Mouse (Mus musculus): Measurements from ENCODE around the gene Top2a. TPM values are rescaled to one million over a fixed set of nuclear protein-coding genes. Genes with fewer than 3 reads are reported as not detected.

Top2a gene
- 446 and 476 TPM in 2 replicates for polyA plus RNA-seq (2014; fragmentation: Nextera tagmentation; extraction: Ambion mirVana)

GRCm38 (mm10) chr11:99023500-99024467 is at the start of gene Top2a:
Top2a (minus strand) TSS chr11:99024189.
- Histone ChIP-seq H3K9ac (ENCODE audit: low read length) (peak within 1 kb of the TSS; percentile 97), H3K27ac (ENCODE audit: low read depth, low read length) (peak within 1 kb of the TSS; percentile 71; the same call in 1 of the 2 replicates), H3K4me2 (ENCODE audit: low read depth, low read length, severe bottlenecking) (peak within 1 kb of the TSS; percentile 64), H3K36me3 (ENCODE audit: control insufficient read depth, insufficient read depth, low read length) (peaks cover 11% of the 10 kb centered on the region), H3K9me3 (ENCODE audit: control insufficient read depth, low read length) (no peaks in the 10 kb centered on the region), H3K4me3 (ENCODE audit: low read depth, low read length) (peak within 1 kb of the TSS; percentile 88), H3K4me1 (replicated peaks; ENCODE audit: control insufficient read depth, insufficient read depth, low read length) (no peaks in the 10 kb centered on the region), H3K27me3 (ENCODE audit: control insufficient read depth, insufficient read depth, low read length) (no peaks in the 10 kb centered on the region)
- ATAC-seq (replicated peaks; ENCODE audit: low FRiP score) (peak; percentile 94), DNase-seq (ENCODE audit: low spot score) (peak; percentile 93)
- under 1% methylated on average over 54 of the region's 54 CpGs for WGBS

- no peak overlapping the region for H3K4me2 ChIP-seq (ENCODE audit: low read depth, low read length, severe bottlenecking)
- WGBS = 72% methylated on average over 5 of the region's 5 CpGs
- DNase-seq (ENCODE audit: low spot score) (no peak), ATAC-seq (replicated peaks; ENCODE audit: low FRiP score) (no peak)
- no peak overlapping the region for H3K9ac ChIP-seq (ENCODE audit: low read length)
- H3K4me1 ChIP-seq (replicated peaks; ENCODE audit: control insufficient read depth, insufficient read depth, low read length) = no peaks in the 10 kb centered on the region; the same call in 1 of the 2 replicates
- no peaks in the 10 kb centered on the region for H3K9me3 ChIP-seq (ENCODE audit: control insufficient read depth, low read length)
- H3K27me3 ChIP-seq (ENCODE audit: control insufficient read depth, insufficient read depth, low read length) = no peaks in the 10 kb centered on the region
- H3K36me3 ChIP-seq (ENCODE audit: control insufficient read depth, insufficient read depth, low read length) = no peaks in the 10 kb centered on the region
- no peak overlapping the region for H3K27ac ChIP-seq (ENCODE audit: low read depth, low read length)
- H3K4me3 ChIP-seq (ENCODE audit: low read depth, low read length) = no peak overlapping the region
Measured at GRCm38 (mm10) chr11:99073781-99074180, 49.8 kb upstream of the Top2a start.

GRCm38 (mm10) chr11:99071866-99072265 is 47.9 kb upstream of the Top2a start:
- Histone ChIP-seq H3K9me3 (ENCODE audit: control insufficient read depth, low read length) (no peaks in the 10 kb centered on the region), H3K4me3 (ENCODE audit: low read depth, low read length) (no peak overlapping the region), H3K9ac (ENCODE audit: low read length) (no peak overlapping the region), H3K27me3 (ENCODE audit: control insufficient read depth, insufficient read depth, low read length) (no peaks in the 10 kb centered on the region), H3K36me3 (ENCODE audit: control insufficient read depth, insufficient read depth, low read length) (no peaks in the 10 kb centered on the region), H3K27ac (ENCODE audit: low read depth, low read length) (no peak overlapping the region), H3K4me1 (replicated peaks; ENCODE audit: control insufficient read depth, insufficient read depth, low read length) (no peaks in the 10 kb centered on the region; the same call in 1 of the 2 replicates), H3K4me2 (ENCODE audit: low read depth, low read length, severe bottlenecking) (no peak overlapping the region)
- 56% methylated on average over 6 of the region's 6 CpGs for WGBS
- ATAC-seq (replicated peaks; ENCODE audit: low FRiP score) (no peak), DNase-seq (ENCODE audit: low spot score) (peak; percentile 74)

- ATAC-seq (replicated peaks; ENCODE audit: low FRiP score) (no peak), DNase-seq (ENCODE audit: low spot score) (no peak)
- no peaks in the 10 kb centered on the region for H3K27me3 ChIP-seq (ENCODE audit: control insufficient read depth, insufficient read depth, low read length)
- no peak overlapping the region for H3K4me3 ChIP-seq (ENCODE audit: low read depth, low read length)
- H3K9me3 ChIP-seq (ENCODE audit: control insufficient read depth, low read length) = no peaks in the 10 kb centered on the region
- no peak overlapping the region for H3K4me2 ChIP-seq (ENCODE audit: low read depth, low read length, severe bottlenecking)
- H3K4me1 ChIP-seq (replicated peaks; ENCODE audit: control insufficient read depth, insufficient read depth, low read length) = peaks cover 1% of the 10 kb centered on the region; the same call in 1 of the 2 replicates
- H3K9ac ChIP-seq (ENCODE audit: low read length) = no peak overlapping the region
- no peak overlapping the region for H3K27ac ChIP-seq (ENCODE audit: low read depth, low read length)
- 80% methylated on average over 5 of the region's 5 CpGs for WGBS
- no peaks in the 10 kb centered on the region for H3K36me3 ChIP-seq (ENCODE audit: control insufficient read depth, insufficient read depth, low read length)
Measured at GRCm38 (mm10) chr11:99068455-99068854, 44.5 kb upstream of the Top2a start.

GRCm38 (mm10) chr11:99067591-99067990 is 43.6 kb upstream of the Top2a start:
- ATAC-seq (replicated peaks; ENCODE audit: low FRiP score) (no peak), DNase-seq (ENCODE audit: low spot score) (no peak)
- Histone ChIP-seq H3K27ac (ENCODE audit: low read depth, low read length) (no peak overlapping the region), H3K4me3 (ENCODE audit: low read depth, low read length) (no peak overlapping the region), H3K9me3 (ENCODE audit: control insufficient read depth, low read length) (no peaks in the 10 kb centered on the region), H3K4me1 (replicated peaks; ENCODE audit: control insufficient read depth, insufficient read depth, low read length) (peaks cover 2% of the 10 kb centered on the region; the same call in 1 of the 2 replicates), H3K27me3 (ENCODE audit: control insufficient read depth, insufficient read depth, low read length) (no peaks in the 10 kb centered on the region), H3K4me2 (ENCODE audit: low read depth, low read length, severe bottlenecking) (no peak overlapping the region), H3K36me3 (ENCODE audit: control insufficient read depth, insufficient read depth, low read length) (no peaks in the 10 kb centered on the region), H3K9ac (ENCODE audit: low read length) (no peak overlapping the region)
- 86% methylated on average over 8 of the region's 8 CpGs for WGBS

- H3K4me3 ChIP-seq (ENCODE audit: low read depth, low read length) = no peak overlapping the region
- no peak overlapping the region for H3K27ac ChIP-seq (ENCODE audit: low read depth, low read length)
- H3K36me3 ChIP-seq (ENCODE audit: control insufficient read depth, insufficient read depth, low read length) = no peaks in the 10 kb centered on the region
- DNase-seq (ENCODE audit: low spot score) (peak; percentile 83), ATAC-seq (replicated peaks; ENCODE audit: low FRiP score) (no peak)
- 32% methylated on average over 2 of the region's 2 CpGs for WGBS
- H3K27me3 ChIP-seq (ENCODE audit: control insufficient read depth, insufficient read depth, low read length) = no peaks in the 10 kb centered on the region
- H3K9me3 ChIP-seq (ENCODE audit: control insufficient read depth, low read length) = no peaks in the 10 kb centered on the region
- peaks cover 2% of the 10 kb centered on the region; the same call in 1 of the 2 replicates for H3K4me1 ChIP-seq (replicated peaks; ENCODE audit: control insufficient read depth, insufficient read depth, low read length)
- H3K4me2 ChIP-seq (ENCODE audit: low read depth, low read length, severe bottlenecking) = no peak overlapping the region
- H3K9ac ChIP-seq (ENCODE audit: low read length) = no peak overlapping the region
Measured at GRCm38 (mm10) chr11:99065979-99066378, 42.0 kb upstream of the Top2a start.

GRCm38 (mm10) chr11:99065353-99065752 is 41.4 kb upstream of the Top2a start:
- H3K27ac ChIP-seq (ENCODE audit: low read depth, low read length) = no peak overlapping the region
- H3K27me3 ChIP-seq (ENCODE audit: control insufficient read depth, insufficient read depth, low read length) = no peaks in the 10 kb centered on the region
- DNase-seq (ENCODE audit: low spot score) (no peak), ATAC-seq (replicated peaks; ENCODE audit: low FRiP score) (no peak)
- no peak overlapping the region for H3K9ac ChIP-seq (ENCODE audit: low read length)
- no peak overlapping the region for H3K4me3 ChIP-seq (ENCODE audit: low read depth, low read length)
- WGBS = 71% methylated on average over 3 of the region's 3 CpGs
- no peak overlapping the region for H3K4me2 ChIP-seq (ENCODE audit: low read depth, low read length, severe bottlenecking)
- no peaks in the 10 kb centered on the region for H3K36me3 ChIP-seq (ENCODE audit: control insufficient read depth, insufficient read depth, low read length)
- H3K9me3 ChIP-seq (ENCODE audit: control insufficient read depth, low read length) = no peaks in the 10 kb centered on the region
- H3K4me1 ChIP-seq (replicated peaks; ENCODE audit: control insufficient read depth, insufficient read depth, low read length) = peaks cover 2% of the 10 kb centered on the region; the same call in 1 of the 2 replicates

GRCm38 (mm10) chr11:99063406-99064131 is 39.6 kb upstream of the Top2a start:
- peaks cover 2% of the 10 kb centered on the region; the same call in 1 of the 2 replicates for H3K4me1 ChIP-seq (replicated peaks; ENCODE audit: control insufficient read depth, insufficient read depth, low read length)
- H3K36me3 ChIP-seq (ENCODE audit: control insufficient read depth, insufficient read depth, low read length) = no peaks in the 10 kb centered on the region
- H3K9me3 ChIP-seq (ENCODE audit: control insufficient read depth, low read length) = no peaks in the 10 kb centered on the region
- H3K4me2 ChIP-seq (ENCODE audit: low read depth, low read length, severe bottlenecking) = no peak overlapping the region
- no peak overlapping the region for H3K4me3 ChIP-seq (ENCODE audit: low read depth, low read length)
- H3K9ac ChIP-seq (ENCODE audit: low read length) = no peak overlapping the region
- WGBS = 49% methylated on average over 8 of the region's 8 CpGs
- ATAC-seq (replicated peaks; ENCODE audit: low FRiP score) = no peak
- no peaks in the 10 kb centered on the region for H3K27me3 ChIP-seq (ENCODE audit: control insufficient read depth, insufficient read depth, low read length)
- DNase-seq (ENCODE audit: low spot score) = no peak
- H3K27ac ChIP-seq (ENCODE audit: low read depth, low read length) = no peak overlapping the region
